Mouse (Mus musculus): ENCODE results near the gene Gm20075.
"Not testable (repeated sequence)": the region's sequence is repeated elsewhere in the genome, so short reads cannot be mapped to it uniquely, and the experiment has no call there.

The Gm20075 gene

DNA sequence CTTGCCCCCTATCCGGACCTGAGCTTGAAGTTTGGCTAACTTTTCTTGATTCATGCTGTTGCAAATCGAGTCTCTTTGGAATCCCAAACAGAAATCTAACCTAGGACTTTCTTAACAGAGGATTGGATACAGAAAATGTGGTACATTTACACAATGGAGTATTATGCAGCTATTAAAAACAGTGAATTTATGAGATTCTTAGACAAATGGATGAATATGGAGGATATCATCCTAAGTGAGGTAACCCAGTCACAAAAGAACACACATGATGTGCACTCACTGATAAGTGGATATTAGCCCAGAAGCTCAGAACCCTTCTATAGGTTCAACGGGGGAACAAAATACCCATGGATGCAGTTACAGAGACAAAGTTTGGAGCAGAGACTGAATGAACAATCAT lies at the start of gene Gm20075:
Gm20075 (minus strand) TSS at position 101 of the 400 bp plus-strand sequence.
- not testable (repeated sequence) for DNase-seq (ENCODE audit: low read depth, low spot score)

- DNase-seq (ENCODE audit: low read depth, low spot score) = no peak
These were observed 47.9 kb upstream of the Gm20075 start for GRCm38 (mm10) chr13:96129081-96129480.

- no peak for DNase-seq (ENCODE audit: low read depth, low spot score)
These were observed 45.5 kb upstream of the Gm20075 start for GRCm38 (mm10) chr13:96126669-96127068.

DNA sequence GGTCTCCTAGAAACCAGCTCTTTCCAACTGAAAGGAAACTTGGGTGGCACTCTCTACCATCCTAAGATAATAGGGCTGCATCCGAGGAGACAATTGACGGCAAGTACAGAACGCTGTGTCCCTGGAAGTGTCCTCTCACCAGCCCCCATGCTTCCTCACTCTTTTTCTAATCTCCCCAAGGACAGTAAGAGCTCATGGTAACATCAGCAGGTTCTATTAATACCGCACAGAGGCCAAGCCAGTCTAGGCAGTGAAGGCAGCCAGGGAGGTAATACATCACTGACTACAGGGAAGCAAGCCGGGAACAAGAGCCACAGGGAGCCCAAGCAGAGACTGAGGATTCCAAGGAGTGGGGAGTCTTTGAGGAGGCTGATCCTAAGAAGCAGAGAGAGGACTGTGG lies 43.8 kb upstream of the Gm20075 start:
- no peak for DNase-seq (ENCODE audit: low read depth, low spot score)

DNA sequence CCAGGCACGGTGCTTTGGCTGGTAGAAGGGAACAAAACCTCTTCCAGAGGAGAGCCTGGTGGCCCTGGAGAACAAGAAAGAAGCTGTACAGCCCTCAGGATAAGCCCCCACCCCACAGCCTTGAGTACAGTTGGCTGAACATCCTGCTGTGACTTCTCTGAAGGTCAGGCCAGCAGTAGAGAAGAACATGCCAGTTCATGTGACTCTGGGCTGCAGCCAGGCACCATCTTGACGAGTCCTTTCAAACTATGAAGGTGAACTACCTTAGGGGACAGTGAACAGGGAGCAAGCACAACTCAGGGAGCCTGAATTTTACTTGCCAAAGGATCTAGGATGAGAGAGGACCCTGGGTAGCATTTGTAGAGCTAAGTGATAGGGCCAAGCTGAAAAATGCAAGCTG lies 31.5 kb upstream of the Gm20075 start:
- DNase-seq (ENCODE audit: low read depth, low spot score) = no peak

DNA sequence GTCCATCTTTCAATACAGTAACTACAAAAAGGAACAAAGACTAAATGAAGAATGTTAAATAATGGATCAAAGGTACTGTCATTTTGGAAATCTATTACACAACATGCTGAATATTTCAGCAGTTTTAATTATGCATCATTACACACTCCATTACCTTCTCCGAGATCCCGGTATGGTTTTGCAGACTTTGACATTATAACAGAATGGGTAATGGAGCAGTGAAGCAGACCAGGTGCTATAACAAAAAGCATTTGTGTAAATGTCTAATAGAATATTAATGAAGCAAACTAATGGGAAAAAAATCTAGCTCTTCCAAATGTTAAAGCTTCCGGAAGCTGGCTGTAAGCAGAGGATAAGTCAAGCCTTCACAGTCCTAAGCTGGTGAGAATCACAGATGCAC lies 29.6 kb upstream of the Gm20075 start:
- no peak for DNase-seq (ENCODE audit: low read depth, low spot score)

GRCm38 (mm10) chr13:96106367-96106766 lies 25.2 kb upstream of the Gm20075 start:
- DNase-seq (ENCODE audit: low read depth, low spot score) = no peak

GRCm38 (mm10) chr13:96090929-96091328 lies 9.8 kb upstream of the Gm20075 start:
- DNase-seq (ENCODE audit: low read depth, low spot score) = no peak

DNA sequence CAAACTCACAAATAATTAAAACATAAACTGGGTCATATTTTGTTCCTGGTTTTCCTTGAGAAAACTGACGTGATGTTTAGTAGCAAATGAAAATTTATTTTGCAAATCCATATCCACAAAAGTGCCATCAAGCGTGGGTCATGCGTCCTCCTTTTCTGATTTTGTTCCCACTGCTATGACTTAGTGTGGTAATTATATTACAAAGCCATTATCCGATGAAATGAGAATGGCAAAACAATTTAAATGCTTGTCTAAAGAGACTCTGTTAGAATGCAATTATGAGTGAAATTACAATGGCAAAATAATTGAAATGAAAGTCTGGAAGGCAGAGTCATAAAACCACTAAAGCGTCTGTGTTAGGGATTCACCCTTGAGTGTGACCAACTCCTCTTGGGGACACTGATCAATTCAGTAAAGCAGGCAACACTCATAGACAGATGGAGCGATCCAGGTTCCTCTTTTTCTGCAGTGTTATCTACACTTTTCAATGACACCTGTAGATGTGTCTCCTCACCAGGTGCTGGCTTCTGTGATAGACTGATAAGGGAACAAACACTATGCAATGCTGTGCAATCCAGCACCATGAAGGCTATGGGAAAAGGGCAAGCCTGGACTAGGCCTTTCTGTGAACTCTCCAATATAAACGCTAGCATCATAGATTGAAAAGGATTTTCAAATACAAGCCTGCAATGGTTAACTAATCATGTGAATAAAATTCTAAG lies 4.6 kb upstream of the Gm20075 start:
- DNase-seq (ENCODE audit: low read depth, low spot score) = no peak

DNA sequence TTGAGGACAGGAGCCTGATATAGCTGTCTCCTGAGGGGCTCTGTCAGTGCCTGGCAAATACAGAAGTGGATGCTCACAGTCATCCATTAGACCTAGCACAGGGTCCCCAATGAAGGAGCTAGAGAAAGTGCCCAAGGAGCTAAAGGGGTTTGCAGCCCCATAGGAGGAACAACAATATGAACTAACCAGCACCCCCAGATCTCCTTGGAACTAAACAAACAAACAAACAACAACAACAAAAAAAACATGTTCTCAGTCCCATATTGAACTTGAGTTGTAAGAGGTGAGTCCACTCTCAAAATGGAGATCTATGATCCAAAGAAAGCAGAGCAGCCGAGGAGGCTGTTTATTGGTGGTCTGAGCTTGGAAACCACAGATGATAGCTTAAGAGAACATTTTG lies 578 bp upstream of the Gm20075 start, which contains the start of gene Gm17190:
Gm17190 (plus strand) TSS at position 301 of the 400 bp plus-strand sequence.
- DNase-seq (ENCODE audit: low read depth, low spot score) = not testable (repeated sequence)

GRCm38 (mm10) chr13:96073555-96073954 lies 7.6 kb downstream of the Gm20075 start:
- DNase-seq (ENCODE audit: low read depth, low spot score) = no peak

- DNase-seq (ENCODE audit: low read depth, low spot score) = no peak
These were observed 28.4 kb downstream of the Gm20075 start for GRCm38 (mm10) chr13:96052755-96053154.

- DNase-seq (ENCODE audit: low read depth, low spot score) = no peak
These were observed 35.8 kb downstream of the Gm20075 start for GRCm38 (mm10) chr13:96045396-96045795.

GRCm38 (mm10) chr13:96040275-96041042 lies 40.7 kb downstream of the Gm20075 start:
- peak; percentile 1 for DNase-seq (ENCODE audit: low read depth, low spot score)

- peak; percentile 48 for DNase-seq (ENCODE audit: low read depth, low spot score)
These were observed 41.6 kb downstream of the Gm20075 start for GRCm38 (mm10) chr13:96039536-96039935.

DNA sequence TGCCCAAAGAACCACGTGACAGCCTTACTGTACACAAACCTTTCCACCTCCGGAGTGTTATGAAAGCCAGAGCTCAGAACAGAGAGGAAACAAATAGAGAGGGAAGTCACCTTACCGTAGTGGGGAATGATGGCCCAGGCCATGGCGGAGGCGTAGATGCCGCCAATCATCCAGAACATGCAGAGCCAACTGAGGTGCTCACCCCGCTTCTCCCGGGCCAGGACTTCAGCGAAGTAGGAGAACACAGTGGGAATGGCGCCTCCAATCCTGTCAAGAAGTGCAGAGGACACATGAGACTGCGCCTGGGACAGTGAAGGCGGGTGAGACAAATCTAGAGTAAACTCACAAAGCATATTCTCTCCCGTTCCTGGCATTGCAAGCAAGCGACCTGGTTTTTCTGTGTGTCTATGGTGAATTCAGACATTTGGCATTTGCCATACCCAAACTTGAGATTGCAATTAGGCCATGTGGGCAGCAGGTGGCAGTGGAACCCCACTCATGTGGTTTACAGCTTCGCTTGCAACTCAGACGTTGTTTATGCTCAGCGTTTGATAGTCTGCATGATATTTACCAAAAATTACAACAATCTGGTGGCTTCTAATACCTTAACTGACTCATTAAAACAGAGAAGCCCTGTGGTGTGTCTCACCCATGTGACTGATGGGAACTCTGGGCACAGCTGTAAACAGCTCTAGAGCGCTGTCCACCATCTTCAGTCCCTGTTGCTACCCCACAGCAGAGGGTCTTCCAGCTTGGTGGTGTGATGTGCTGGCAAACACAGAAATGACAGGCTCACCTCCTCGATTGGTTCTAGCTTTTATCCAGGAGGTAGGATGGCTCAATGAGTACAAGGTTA lies 50.6 kb downstream of the Gm20075 start:
- DNase-seq (ENCODE audit: low read depth, low spot score) = peak; percentile 60

Data from 3T3-L1 (cell line).